Mouse (Mus musculus) skeletal muscle tissue, adult 2 months (tissue): ENCODE results near the gene Serpinb6b.
A peak's percentile ranks its signal among the peaks of the same experiment; 100 is the strongest.

Source experiments
- DNase-seq: peaks from one replicate; pipeline ENCODE4 v3.0.0-alpha.2; 2012; ENCODE audit warnings: low read depth, low spot score

The Serpinb6b gene

DNA sequence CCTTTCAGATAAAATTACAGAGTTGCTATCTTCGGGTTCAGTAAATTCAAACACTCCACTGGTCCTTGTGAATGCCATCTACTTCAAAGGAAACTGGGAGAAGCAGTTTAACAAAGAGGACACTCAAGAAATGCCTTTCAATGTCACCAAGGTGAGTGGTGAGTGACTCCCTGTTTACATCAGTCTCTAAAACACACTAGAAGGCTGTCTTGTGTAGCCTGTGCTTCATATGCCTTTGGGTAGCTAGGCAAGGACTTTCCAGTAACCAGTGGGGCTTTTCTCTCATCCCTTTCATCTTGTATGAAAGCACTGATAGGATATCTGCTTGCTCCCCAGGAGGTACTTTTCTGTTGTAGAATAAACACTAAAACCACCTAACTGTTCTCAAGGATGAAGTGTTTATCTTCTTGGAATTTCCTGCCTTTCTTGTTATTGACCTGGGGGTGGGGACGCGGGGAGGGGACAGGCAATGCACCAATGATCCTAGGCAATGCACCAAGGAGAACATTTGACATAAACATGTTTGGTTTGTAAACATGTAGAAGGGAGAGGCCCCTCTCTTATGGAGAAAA is 10.0 kb downstream of the Serpinb6b start:
- no peak for DNase-seq

DNA sequence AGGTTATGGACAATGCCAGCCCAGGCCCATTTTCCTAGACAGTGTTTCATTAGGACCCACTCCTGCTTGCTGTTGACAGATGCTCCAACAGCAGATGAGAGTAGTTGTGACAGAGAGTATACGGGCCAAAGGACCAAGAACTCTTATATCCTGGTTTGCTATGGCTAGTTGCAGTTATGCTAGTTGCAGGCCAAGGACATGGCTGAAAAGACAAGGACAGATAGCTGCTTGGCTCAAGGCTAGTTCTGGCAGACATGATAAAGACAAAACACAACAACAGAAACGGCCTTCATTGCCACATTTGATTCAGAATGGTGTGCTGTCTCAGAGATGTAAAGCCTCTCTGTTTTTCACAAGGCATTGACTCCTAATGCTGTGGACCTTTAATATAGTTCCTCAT is 10.7 kb downstream of the Serpinb6b start:
- DNase-seq = no peak

DNA sequence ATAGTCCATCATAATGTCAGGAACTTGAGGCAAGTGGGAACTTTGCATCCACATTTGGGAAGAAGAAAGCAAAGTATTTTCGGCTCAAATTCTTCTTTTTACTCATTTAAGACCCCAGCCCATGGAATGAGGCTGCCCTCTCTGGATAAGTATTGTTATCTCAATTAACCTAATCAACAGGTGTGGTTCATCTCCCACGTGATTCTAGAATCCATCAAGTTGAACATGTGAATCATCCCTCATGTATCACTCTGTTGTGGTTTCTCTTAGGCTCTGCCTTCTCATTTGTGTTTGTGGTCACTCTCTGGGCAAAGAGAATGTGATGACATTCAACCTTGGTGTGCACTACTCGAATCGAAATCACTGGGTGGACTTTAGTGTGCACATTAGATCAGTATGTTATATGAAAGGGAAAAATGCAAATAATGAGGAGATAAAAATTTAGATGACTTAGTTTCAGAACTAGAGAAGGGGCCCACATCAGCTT is 17.6 kb downstream of the Serpinb6b start:
- no peak for DNase-seq

DNA sequence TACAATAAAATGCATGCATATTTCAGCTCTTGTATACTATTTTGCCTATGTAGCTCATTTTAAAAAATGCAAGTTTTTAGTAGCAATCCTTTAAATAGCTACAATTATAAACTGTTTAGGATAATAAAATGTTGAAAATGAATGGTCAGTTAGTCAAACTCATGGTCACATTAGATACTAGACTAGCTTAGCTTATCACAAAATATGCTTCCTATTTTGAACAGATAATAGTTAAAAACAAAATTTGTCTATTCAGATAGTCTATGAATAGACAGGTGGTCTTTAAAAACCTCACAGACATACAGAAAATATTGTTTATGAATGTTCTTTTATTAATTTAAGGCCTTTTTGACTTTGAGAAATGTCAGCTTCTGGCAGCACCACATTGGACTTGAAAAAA is 21.2 kb downstream of the Serpinb6b start:
- DNase-seq = no peak

DNA sequence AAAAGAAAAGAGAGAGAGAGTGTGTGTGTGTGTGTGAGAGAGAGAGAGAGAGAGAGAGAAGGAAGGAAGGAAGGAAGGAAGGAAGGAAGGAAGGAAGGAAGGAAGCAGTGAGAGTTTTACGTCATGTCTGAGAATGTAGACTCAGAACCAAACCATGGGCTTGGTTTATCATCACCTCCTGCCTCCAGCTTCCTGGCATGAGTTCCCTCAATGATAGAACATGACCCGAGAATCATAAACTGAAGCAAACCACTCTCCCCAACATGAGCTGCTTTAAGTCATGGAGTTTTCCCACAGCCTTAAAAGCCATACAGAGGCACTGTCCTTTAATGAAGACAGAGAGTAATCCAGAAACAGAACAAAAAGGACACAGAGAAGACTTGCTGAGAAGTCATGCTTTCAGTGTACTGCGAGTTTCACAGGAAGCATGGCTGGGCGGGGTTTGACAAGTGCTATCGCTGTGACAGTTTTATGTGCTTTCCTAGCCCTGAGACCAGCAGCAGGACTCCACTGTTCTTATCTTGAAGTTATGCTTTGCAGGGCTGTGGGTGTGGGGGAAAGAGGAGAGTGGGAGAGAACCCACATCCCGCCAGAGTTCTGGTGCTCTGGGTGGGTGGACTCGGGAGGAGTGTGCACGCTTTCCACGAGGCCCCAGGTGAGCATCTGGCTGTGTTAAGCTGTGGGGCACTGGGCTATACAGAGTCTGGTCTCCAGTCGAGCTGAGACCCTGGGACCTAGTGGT is 28.3 kb downstream of the Serpinb6b start:
- DNase-seq = no peak

DNA sequence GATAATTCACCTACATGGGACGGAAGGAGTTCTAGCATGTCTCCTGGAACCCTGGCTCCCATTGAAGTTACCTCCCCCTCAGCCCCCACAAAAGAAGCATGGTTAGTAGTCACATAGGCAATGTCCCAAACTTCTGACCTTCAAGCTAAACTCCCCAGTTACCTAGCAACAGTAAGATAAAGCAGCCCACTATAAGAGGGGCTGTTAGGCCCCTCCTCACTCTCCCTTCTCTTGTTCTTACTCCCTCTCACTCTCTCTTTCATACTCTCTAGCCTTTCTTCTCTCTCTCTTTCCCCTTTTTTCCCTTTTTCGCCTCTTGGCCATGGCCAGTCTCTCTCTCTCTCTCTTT is 28.9 kb downstream of the Serpinb6b start:
- no peak for DNase-seq

DNA sequence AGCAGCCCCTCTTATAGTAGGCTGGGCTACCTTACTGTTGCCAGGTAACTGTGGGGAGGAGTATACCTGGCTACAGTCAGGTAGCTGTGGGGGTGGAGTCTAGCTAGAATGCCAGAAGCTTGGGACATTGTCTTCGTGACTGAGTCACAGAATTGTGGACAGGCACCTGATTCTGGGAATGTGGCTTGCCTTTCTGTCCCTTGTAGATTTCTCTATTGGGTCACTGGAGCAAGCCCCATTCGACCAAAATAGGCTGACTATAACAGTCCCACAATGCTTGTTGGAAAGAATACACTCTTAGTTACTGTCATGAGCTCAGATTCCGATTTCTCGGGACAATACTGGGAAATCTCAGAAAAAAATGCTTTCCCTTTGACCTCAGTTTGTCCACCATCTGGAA is 30.0 kb downstream of the Serpinb6b start:
- no peak for DNase-seq

DNA sequence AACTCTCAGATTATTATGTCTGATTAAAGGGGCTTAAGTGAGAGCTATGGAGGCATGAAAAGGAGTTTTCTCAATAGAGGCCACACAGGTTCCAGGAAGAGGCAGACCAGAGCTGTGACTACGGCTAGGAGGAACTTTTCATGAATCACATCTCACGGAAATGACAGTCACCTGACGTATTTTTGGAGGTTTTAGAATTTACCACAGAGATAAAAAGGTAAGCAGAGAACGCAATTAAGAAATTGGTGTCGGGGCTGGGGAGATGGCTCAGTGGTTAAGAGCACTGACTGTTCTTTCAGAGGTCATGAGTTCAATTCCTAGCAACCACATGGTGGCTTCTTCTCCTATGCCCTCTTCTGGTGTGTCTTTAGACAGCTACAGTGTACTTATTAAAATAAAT is 36.3 kb downstream of the Serpinb6b start:
- no peak for DNase-seq

DNA sequence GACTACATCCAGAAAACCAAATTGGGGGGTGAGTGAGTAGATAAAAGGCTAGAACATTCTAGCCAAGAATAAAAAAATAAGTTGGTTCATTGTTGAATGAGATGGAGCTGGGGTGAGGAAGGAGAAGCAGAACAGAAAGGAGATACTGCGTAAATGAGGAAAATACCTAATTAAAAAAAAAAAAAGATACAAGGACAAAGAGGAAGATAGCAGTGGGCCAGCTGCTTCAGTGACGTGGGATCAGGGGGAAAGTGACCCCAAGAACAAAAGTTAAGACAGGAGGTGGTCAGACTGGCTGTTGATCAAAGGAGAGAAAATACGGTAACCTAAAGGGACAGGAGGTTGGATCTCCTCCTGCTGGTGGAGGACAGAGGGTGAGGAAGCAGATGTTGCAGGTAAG is 37.9 kb downstream of the Serpinb6b start, which contains the start of gene Serpinb9:
Gene Serpinb9, plus strand, starts transcription at position 301 of the 400 bp plus-strand sequence.
- no peak for DNase-seq

DNA sequence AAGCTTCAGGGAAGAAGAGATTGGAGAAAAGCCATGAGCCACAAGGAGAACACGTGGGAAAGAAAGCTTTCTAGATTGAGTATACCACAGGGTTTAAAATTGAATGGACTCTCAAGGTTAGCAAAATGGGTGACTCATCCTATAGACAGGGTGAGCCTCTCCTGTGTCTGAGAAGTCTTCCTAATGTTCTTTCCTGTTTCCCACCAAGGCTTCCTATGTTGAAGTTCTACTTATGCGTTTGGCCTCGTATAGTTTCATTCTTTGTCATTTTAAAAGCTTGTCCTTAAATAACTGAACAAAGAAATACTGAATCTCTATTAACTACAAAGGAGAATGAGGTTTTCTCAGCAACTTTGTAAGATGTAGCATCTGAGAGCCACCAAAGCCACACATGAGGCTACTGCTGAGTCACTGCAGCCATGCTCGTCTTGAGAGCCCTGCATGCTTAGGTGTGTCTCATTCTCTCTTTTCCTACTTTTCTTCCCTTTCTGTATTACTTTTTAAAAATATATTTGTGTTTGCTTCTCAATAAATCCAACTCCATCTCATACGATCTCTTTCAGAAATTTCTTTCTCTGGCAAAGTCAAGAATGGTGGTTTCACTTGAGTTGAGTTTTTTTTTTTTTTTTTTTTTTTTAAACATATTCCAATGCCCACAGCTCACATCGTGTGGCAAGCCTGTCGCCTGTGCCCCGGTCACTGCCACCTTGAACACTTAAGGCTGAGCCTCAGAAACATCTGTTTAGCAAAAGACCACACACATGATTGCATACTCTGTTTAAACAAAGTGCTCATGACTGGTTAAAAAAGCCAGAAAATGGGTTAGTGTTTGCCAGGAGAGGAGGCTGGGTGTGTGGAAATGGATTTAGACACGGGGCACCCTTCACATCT is 38.8 kb downstream of the Serpinb6b start:
- DNase-seq = no peak

DNA sequence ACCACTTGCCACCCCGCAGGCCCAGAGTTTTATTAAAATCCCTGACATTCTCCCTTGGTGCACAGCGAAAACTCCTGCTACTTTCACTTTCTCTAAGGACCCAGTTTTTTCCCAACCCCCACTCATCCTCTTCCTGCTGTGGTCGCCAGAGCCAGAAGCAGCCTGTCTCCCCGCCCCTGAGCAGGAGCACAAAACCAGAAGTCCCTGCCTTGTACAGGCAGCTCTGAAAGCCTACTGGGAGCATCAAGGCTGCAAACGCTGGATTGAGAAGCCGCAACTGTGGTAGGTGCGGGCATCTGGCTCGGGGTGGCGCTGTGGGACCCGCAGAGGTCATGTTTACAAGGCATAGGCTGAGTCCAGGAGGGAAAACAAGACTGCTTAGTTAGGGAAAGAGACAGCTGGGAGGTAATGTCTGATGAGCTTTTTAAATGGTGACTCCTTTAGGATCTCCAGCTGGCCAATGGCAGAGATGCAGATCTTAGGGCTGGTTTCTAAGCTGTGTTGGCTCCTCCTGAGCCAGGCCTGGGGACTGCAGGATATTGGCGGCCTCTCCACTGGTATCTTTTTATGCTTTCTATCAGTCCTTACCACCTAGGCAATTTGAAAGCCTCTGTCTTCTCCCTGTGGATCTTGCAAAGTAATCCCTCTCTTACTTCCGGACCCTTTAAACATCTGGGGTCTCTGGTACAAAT is 39.6 kb downstream of the Serpinb6b start:
- DNase-seq = peak; percentile 84

DNA sequence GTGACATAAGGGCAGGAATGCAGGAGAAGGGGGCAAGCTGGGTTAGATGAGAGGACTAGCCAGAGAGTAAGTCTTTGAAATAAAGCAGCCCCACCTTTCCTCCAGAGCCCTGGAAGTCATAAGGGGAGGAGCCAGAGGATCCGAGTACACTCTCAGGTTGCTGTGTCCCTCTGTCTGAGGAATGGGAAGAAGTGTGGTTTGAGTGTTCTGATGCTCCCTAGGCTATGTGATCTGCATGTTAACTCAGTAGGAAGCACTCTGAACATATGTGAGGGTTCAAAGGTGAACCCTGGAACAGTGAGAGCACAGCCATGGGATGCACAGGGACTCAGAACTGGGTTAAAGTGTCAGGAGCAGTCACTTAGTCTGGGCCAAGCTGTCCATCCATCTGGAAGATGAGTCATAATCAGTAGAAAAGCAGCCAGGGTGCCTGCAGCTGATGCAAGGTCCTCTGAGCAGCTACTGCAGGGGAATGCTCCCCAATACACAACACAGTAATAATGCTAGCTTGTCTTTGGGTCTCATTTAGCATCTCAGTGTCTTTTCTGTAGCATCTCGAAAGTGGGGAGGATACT is 40.6 kb downstream of the Serpinb6b start:
- no peak for DNase-seq

DNA sequence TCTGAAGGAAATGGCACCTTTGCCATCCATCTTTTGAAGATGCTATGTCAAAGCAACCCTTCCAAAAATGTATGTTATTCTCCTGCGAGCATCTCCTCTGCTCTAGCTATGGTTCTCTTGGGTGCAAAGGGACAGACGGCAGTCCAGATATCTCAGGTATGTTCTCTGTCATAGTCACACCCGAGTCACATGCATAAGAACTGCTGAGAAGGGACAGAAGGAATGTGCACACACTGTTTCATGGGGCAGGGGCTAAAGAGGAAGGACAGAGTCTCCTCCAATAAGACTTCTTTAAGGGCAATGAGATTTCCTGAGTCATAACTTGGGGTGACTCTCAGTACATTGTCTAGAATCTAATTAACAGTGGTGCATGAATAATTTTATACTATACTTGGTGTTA is 41.5 kb downstream of the Serpinb6b start:
- DNase-seq = no peak

DNA sequence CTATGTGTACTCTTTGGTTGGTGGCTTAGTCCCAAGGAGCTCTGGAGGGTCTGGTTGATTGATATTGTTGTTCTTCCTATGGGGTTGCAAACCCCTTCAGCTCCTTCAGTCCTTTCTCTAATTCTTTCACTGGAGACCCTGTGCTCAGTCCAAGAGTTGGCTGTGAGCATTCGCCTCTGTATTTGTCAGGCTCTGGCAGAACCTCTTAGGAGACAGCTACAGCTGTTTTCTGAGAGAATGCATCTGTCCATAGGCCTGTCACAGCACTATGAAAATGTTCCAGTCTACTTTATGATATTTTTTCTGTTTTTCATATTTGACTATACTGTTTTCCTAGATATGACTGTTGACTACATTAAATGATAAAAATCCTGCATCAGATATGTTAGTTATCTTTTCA is 47.4 kb downstream of the Serpinb6b start:
- no peak for DNase-seq

DNA sequence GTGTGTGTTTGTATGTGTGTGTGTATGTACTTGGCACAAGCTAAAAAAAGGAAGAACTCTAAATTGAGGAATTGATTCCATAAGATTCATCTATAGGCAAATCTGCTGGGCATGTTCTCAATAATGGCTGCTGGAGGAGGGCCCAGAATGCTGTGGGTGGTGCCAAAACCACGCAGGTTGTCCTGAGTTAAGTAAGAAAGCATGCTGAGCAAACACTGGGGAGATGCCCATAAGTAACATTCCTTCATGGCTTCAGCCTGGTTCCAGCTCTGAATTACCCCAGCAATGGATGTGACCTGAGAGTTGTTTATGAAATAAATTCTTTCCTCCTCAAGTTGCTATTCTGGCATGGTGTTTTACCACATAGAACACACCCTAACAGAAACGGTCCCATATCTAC is 48.3 kb downstream of the Serpinb6b start:
- DNase-seq = no peak

DNA sequence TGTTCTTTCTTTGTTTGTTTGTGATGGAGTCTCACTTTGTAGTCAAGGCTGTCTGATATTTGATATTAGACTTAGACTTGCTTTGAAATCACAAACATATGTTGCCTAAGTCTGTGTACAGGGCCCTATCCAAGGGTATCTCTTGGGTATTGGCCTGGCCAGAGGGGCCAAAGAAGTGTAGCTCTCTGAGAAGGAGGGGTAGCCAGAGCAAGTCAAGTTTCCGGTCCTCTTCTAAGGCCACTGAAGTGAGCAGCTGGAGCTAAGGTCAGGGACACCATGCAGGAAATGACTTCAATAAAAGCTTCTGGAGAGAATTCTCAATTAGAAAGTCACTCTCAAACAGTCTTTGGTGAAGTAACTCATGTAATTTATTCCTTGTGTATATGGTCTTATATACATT is 57.4 kb downstream of the Serpinb6b start:
- no peak for DNase-seq

DNA sequence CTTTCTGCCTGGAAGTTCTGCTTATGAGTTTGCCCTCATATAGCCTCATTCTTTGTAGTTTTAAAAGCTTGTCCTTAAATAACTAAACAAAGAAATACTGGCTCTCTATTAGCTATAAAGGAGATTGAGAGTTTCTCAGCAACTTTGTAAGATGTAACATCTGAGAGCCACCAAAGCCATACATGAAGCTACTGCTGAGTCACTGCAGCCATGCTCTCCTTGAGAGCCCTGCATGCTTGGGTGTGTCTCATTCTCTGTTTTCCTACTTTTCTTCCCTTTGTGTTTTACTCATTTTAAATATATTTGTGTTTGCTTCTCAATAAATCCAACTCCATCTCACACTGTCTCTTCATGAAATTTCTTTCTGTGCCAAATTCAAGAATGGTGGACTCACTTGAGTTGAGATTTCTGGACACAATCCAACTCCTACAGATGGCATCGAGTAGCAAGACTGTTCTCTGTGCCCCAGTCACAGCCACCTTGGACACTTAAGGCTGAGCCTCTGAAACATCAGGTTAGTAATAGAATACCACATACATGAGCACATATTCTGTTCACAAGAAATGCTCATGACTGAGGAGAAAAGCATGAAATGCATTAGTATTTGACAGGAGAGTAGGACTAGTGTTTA is 61.5 kb downstream of the Serpinb6b start:
- no peak for DNase-seq

DNA sequence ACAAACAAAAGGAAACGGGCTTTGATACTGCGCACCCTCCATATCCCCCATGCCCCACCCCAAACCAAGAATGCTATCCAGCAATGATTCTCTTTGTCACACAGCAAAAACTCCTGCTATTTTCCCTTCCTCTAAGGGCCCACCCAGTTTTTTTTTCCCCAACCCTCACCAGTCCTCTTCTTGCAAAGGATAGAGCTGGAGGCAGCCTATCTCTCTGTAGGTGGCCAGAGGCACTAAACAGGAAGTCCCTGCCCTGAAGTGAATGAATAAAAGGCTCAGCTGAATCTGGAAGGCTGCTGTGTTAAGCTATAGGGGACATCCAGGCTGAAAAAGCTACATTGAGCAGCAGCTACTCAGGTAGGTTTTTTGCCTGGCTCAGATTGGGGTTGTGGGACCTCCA is 62.2 kb downstream of the Serpinb6b start, which contains the start of gene Serpinb9b:
Gene Serpinb9b, plus strand, starts transcription at position 173 of the 400 bp plus-strand sequence.
- no peak for DNase-seq

DNA sequence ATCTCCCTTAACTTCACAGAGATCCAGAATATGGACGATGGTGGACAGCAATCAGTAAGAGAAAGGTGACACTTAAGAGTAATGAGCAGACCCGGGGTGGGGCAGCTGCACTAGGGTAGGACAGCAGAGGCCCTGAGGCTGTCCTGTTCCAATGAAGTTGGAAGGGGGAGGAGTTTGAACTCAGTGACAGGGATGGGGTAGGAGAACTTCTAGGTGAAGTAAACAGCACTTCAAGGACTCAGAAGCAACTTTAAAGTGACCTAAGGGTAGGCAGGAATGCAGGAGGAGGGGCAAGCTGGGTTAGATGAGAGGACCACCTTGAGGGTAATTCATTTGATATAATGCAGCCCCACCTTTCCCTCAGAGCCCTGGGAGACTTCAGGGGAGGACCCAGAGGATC is 63.1 kb downstream of the Serpinb6b start:
- DNase-seq = no peak

DNA sequence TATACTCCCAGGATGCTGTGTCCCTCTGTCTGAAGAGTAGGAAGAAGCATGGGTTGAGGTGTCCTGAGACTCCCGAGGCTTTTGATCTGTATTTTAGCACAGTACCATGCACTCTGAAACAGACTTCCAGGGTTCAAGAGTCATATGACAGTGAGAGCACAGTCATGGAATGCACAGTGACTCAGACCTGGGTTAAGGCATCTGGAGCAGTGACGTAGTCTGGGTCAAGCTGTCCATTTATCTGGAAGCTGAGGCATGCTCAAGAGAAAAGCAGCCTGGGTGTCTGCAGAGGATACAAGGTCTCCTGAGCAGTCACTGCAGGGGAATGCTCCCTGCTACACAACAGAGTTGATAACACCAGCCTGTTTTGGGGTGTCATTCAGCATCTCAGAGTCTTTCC is 63.5 kb downstream of the Serpinb6b start:
- DNase-seq = no peak
